Mouse (Mus musculus): ENCODE results near the gene Gm5592. TPM values are rescaled to one million over a fixed set of nuclear protein-coding genes. Genes with fewer than 3 reads are reported as not detected.
"Not testable (repeated sequence)": the region's sequence is repeated elsewhere in the genome, so short reads cannot be mapped to it uniquely, and the experiment has no call there.

Gm5592 gene
- polyA plus RNA-seq (2015; fragmentation: Nextera tagmentation; extraction: Ambion mirVana) = not detected in 2 replicates

DNA sequence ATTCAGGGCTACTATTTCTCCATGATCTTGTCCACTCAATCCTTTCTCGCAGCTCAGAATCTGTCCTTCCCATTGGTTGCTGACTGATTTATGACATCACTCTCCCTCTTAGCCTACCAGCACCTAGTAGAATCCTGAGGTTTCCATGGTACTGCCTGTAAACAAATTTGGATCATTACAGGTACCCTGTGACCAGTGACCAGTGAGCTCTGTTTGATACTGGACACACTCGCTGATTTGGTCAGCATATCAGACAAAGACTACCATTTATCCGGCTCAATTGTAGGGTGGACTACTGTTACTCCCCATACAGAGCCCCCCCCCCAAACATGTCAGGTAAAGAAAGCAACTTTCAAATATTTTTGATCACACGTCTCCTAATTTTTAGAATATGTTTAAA lies at the start of gene Gm5592:
TSS of gene Gm5592 (plus strand) at position 301 of the 400 bp plus-strand sequence.
- H3K9me3 ChIP-seq (replicated peaks); H3K36me3 ChIP-seq; H3K27ac ChIP-seq; H3K9ac ChIP-seq; H3K27me3 ChIP-seq; ATAC-seq (replicated peaks; ENCODE audit: insufficient number of reproducible peaks, insufficient read depth, low FRiP score, low read depth); H3K4me2 ChIP-seq; H3K4me1 ChIP-seq (replicated peaks); H3K4me3 ChIP-seq: not testable (repeated sequence)
- 80% methylated on average over 4 of the region's 4 CpGs for WGBS

DNA sequence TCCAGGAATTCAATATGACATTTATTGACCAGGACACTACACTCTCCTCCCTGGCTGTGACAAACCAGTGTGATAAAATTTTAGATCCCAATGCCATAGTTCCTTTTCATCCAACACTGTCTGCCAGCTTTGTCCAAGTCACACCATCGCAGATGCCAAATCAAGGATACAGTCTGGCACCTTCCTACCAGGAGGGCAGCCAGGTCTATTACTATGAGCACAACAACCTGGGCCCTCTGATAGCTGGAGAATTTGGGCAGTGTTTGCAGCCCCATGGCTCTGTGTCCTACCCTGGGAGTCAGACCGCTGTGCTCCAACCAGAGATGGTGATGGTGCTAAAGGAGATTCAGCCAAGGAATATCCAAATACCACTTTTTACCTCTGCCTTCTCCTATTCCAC lies 2.2 kb downstream of the Gm5592 start:
- not testable (repeated sequence) for H3K9ac ChIP-seq; H3K4me2 ChIP-seq; H3K4me3 ChIP-seq; H3K4me1 ChIP-seq (replicated peaks); H3K9me3 ChIP-seq (replicated peaks); ATAC-seq (replicated peaks; ENCODE audit: insufficient number of reproducible peaks, insufficient read depth, low FRiP score, low read depth); H3K27me3 ChIP-seq; H3K27ac ChIP-seq; H3K36me3 ChIP-seq
- WGBS = 81% methylated on average over 2 of the region's 2 CpGs

DNA sequence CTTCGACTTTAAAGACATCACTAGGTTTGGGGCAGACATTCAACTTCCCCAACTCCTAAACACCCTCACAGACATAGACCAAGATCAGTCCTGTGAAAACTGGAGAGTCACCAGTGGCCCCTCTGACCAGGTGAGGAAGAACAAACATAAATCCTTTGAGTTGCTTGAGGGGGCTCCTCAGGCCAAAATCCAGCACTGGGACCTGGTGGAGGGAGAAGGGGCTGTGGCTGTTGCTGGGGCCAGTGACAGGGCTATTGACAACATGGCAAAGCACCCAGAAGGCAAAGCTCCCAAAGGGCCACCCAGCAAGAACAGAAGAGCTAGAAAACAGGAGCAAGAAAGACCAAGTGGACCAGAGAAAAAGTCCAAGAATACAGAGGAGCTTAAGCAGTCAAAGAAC lies 4.2 kb downstream of the Gm5592 start:
- not testable (repeated sequence) for H3K36me3 ChIP-seq; H3K4me1 ChIP-seq (replicated peaks); H3K27me3 ChIP-seq; H3K9me3 ChIP-seq (replicated peaks); H3K4me3 ChIP-seq; H3K9ac ChIP-seq; H3K4me2 ChIP-seq; ATAC-seq (replicated peaks; ENCODE audit: insufficient number of reproducible peaks, insufficient read depth, low FRiP score, low read depth); H3K27ac ChIP-seq
- WGBS = no CpG with 5 or more reads among the region's 1 CpGs

GRCm38 (mm10) chr7:41158562-41158961 lies 4.9 kb downstream of the Gm5592 start:
- H3K36me3 ChIP-seq; H3K4me2 ChIP-seq; H3K4me1 ChIP-seq (replicated peaks); H3K27ac ChIP-seq; H3K27me3 ChIP-seq; H3K4me3 ChIP-seq; H3K9me3 ChIP-seq (replicated peaks); ATAC-seq (replicated peaks; ENCODE audit: insufficient number of reproducible peaks, insufficient read depth, low FRiP score, low read depth); H3K9ac ChIP-seq: not testable (repeated sequence)
- WGBS = 52% methylated on average over 2 of the region's 2 CpGs

- Histone ChIP-seq H3K4me3 (no peak overlapping the region), H3K36me3 (no peaks in the 10 kb centered on the region), H3K9ac (no peak overlapping the region), H3K4me1 (replicated peaks) (no peaks in the 10 kb centered on the region), H3K27me3 (no peaks in the 10 kb centered on the region), H3K27ac (no peak overlapping the region), H3K4me2 (no peak overlapping the region), H3K9me3 (replicated peaks) (no peaks in the 10 kb centered on the region)
- WGBS = 48% methylated on average over 4 of the region's 4 CpGs
- ATAC-seq (replicated peaks; ENCODE audit: insufficient number of reproducible peaks, insufficient read depth, low FRiP score, low read depth) = no peak
Observed at GRCm38 (mm10) chr7:41193671-41194070, 40.0 kb downstream of the Gm5592 start.

Other genes with a start within 250 kb of the Gm5592 start
- not detected in 2 replicates for gene 4930433I11Rik, start 166.3 kb upstream of the Gm5592 start, polyA plus RNA-seq (2015; fragmentation: Nextera tagmentation; extraction: Ambion mirVana)
- not detected in 2 replicates for gene Gm4884, start 121.1 kb upstream of the Gm5592 start, polyA plus RNA-seq (2015; fragmentation: Nextera tagmentation; extraction: Ambion mirVana)
- gene AI987944, start 239.5 kb downstream of the Gm5592 start, polyA plus RNA-seq (2015; fragmentation: Nextera tagmentation; extraction: Ambion mirVana) = 10.1 and 12.4 TPM in 2 replicates

Measured in heart, embryonic 15.5 days (tissue).